Mouse (Mus musculus) embryonic facial prominence, embryonic 12.5 days (tissue): ENCODE measurements around the gene Tmem41b. TPM values are rescaled to one million over a fixed set of nuclear protein-coding genes. Genes with fewer than 3 reads are reported as not detected.

Source experiments
- polyA plus RNA-seq: library from polyadenylated mRNA; unstranded; fragments of >200 nt; fragmentation: Nextera tagmentation; extraction: Ambion mirVana; gene quantifications from 2 replicates; pipeline ENCODE4 v1.2.1, GENCODE M21; 2016

The Tmem41b gene
- polyA plus RNA-seq, 1 experiment from 2014 or later: 73.5 TPM

Other genes starting within 250 kb of the Tmem41b start
- gene Tmem9b, start 234.1 kb downstream of the Tmem41b start, polyA plus RNA-seq: 35.2 and 36.7 TPM in 2 replicates
- gene Nrip3, start 204.9 kb downstream of the Tmem41b start, polyA plus RNA-seq: 0.56 and 0.58 TPM in 2 replicates
- 0.73 and 1.4 TPM in 2 replicates for gene Scube2, start 121.2 kb downstream of the Tmem41b start, polyA plus RNA-seq
- 42.0 and 51.4 TPM in 2 replicates for gene Dennd5a, start 26.5 kb downstream of the Tmem41b start, polyA plus RNA-seq
- 42.4 and 45.1 TPM in 2 replicates for gene Ipo7, start 31.3 kb upstream of the Tmem41b start, polyA plus RNA-seq
- 19.3 and 21.8 TPM in 2 replicates for gene Zfp143, start 74.3 kb upstream of the Tmem41b start, polyA plus RNA-seq
- gene Wee1, start 135.1 kb upstream of the Tmem41b start, polyA plus RNA-seq: 41.9 and 42.4 TPM in 2 replicates
- 33.2 and 34.4 TPM in 2 replicates for gene Swap70, start 234.8 kb upstream of the Tmem41b start, polyA plus RNA-seq